Mouse (Mus musculus) intestine, embryonic 15.5 days (tissue): Measurements from ENCODE around the gene Sema4f. TPM values are rescaled to one million over a fixed set of nuclear protein-coding genes. Genes with fewer than 3 reads are reported as not detected.

ENCODE experiments used
- ATAC-seq: fragments of 200-750 bp; cut with Nextera tagmentation; 2 replicates; pipeline ENCODE4 v1.8.0; 2017; ENCODE audit warnings: moderate TSS enrichment, moderate library complexity
- H3K27ac ChIP-seq: fragments of 300-500 bp; sonication (generic); 2 replicates; pipeline ENCODE4 v1.5.1; 2015; ENCODE audit warnings: mild to moderate bottlenecking, inconsistent platforms
- H3K27me3 ChIP-seq: fragments of 300-500 bp; sonication (generic); replicated peaks from 2 replicates; pipeline ENCODE4 v1.6.1; 2015; ENCODE audit warnings: inconsistent platforms
- H3K36me3 ChIP-seq: fragments of 300-500 bp; sonication (generic); 2 replicates; pipeline ENCODE4 v1.6.1; 2015; ENCODE audit warnings: inconsistent platforms
- H3K4me1 ChIP-seq: fragments of 300-500 bp; sonication (generic); replicated peaks from 2 replicates; pipeline ENCODE4 v1.6.1; 2015; ENCODE audit warnings: inconsistent platforms
- H3K4me2 ChIP-seq: fragments of 300-500 bp; sonication (generic); replicated peaks from 2 replicates; pipeline ENCODE4 v1.6.1; 2015; ENCODE audit warnings: mild to moderate bottlenecking, inconsistent platforms
- H3K4me3 ChIP-seq: fragments of 300-500 bp; sonication (generic); replicated peaks from 2 replicates; pipeline ENCODE4 v1.5.1; 2015; ENCODE audit warnings: inconsistent platforms
- H3K9ac ChIP-seq: fragments of 300-500 bp; sonication (generic); 2 replicates; pipeline ENCODE4 v1.6.1; 2015; ENCODE audit warnings: inconsistent platforms
- H3K9me3 ChIP-seq: fragments of 300-500 bp; sonication (generic); 2 replicates; pipeline ENCODE4 v1.6.1; 2016; ENCODE audit warnings: inconsistent platforms
- WGBS: fragments of 180-500 bp; shearing (Covaris S2); methylation state at CpG from one replicate; pipeline ENCODE4 v1.1.7; 2015; 5-methylcytosine and 5-hydroxymethylcytosine counted together
- polyA plus RNA-seq: library from polyadenylated mRNA; unstranded; fragments of >200 nt; fragmentation: Nextera tagmentation; extraction: Ambion mirVana; gene quantifications from 2 replicates; pipeline ENCODE4 v1.2.1, GENCODE M21; 2015

The Sema4f gene
- polyA plus RNA-seq, 1 experiment from 2014 or later: 1.7 TPM

- Histone ChIP-seq H3K4me3 (no peak overlapping the region), H3K36me3 (no peaks in the 10 kb centered on the region), H3K9me3 (no peaks in the 10 kb centered on the region), H3K4me1 (no peaks in the 10 kb centered on the region), H3K4me2 (no peak overlapping the region), H3K27ac (no peak overlapping the region), H3K27me3 (no peaks in the 10 kb centered on the region), H3K9ac (no peak overlapping the region)
- ATAC-seq: no peak
- WGBS: 84% methylated on average over 7 of the region's 7 CpGs
Observed at GRCm38 (mm10) chr6:82926528-82926927, 13.0 kb downstream of the Sema4f start.

DNA sequence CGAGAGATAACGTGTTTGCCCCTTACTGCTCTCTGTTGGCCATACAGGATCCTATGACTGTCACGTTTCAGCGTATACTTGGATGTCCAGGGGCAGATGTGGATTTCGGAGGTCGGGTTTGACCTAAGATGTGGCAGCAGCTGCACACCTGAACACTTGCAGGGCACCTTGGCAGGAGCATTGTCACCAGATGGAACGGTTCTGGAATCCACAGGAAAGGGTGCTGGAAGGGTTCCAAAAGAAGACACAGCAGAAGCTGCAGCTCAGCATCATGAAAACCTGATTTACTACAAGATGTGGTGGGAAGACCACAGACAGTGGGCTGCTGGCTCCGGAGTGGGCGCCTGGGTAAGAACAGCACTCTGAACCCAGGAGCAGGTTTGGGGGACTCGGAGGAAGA lies 13.5 kb downstream of the Sema4f start:
- ATAC-seq: no peak
- WGBS: 73% methylated on average over 10 of the region's 10 CpGs

GRCm38 (mm10) chr6:82925005-82925404 lies 14.6 kb downstream of the Sema4f start:
- H3K36me3 ChIP-seq: no peaks in the 10 kb centered on the region
- H3K4me1 ChIP-seq: no peaks in the 10 kb centered on the region
- WGBS: 56% methylated on average over 3 of the region's 3 CpGs
- no peak overlapping the region for H3K4me2 ChIP-seq
- no peak overlapping the region for H3K4me3 ChIP-seq
- no peaks in the 10 kb centered on the region for H3K27me3 ChIP-seq
- H3K9me3 ChIP-seq: no peaks in the 10 kb centered on the region
- H3K27ac ChIP-seq: no peak overlapping the region
- ATAC-seq: no peak
- H3K9ac ChIP-seq: no peak overlapping the region

More for the DNA sequence above, 13.5 kb downstream of the Sema4f start:
- Histone ChIP-seq H3K9ac (no peak overlapping the region), H3K4me1 (no peaks in the 10 kb centered on the region), H3K9me3 (no peaks in the 10 kb centered on the region), H3K4me3 (no peak overlapping the region), H3K36me3 (no peaks in the 10 kb centered on the region), H3K27ac (no peak overlapping the region), H3K4me2 (no peak overlapping the region), H3K27me3 (no peaks in the 10 kb centered on the region)

DNA sequence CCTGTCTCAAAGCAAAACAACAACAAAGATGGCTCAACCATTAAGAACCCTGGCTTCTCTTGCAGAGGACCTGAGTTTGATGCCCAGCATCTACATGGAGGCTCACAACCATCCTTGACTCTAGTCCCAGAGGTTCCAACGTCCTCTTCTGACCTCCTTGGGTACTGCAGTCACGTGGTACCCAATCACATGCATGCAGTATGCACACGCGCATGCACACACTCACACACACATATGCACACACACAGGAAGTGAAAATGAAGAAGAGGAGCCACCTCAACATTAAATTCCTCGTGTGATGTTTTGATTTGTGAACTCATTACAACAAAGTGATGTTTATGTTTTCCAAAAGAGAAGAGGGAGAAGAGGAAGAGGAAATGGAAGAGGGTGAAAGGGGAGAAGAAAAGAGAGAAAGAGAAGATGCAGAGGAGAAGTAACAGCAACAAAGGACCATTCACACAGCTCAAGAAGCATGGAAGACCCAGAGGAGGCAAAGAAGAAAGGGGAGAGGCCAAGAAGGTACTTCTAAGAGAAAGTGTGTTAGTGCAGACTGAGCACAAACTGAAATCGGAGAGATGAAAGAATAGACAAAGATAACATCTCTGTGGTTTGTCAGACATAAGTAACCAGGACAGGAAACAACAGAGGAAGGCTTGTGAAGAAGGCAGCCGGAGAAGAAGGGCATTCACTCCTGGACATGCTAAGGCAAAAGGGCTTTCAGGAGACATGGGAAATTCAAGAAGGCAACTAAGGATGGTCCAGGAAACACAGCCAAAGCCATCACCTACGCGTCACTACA lies 17.9 kb downstream of the Sema4f start:
- no peak overlapping the region for H3K9ac ChIP-seq
- no peak overlapping the region for H3K4me2 ChIP-seq
- H3K4me3 ChIP-seq: no peak overlapping the region
- ATAC-seq: no peak
- no peaks in the 10 kb centered on the region for H3K36me3 ChIP-seq
- 70% methylated on average over 9 of the region's 9 CpGs for WGBS
- no peaks in the 10 kb centered on the region for H3K9me3 ChIP-seq
- H3K27ac ChIP-seq: no peak overlapping the region
- H3K27me3 ChIP-seq: no peaks in the 10 kb centered on the region
- H3K4me1 ChIP-seq: no peaks in the 10 kb centered on the region

DNA sequence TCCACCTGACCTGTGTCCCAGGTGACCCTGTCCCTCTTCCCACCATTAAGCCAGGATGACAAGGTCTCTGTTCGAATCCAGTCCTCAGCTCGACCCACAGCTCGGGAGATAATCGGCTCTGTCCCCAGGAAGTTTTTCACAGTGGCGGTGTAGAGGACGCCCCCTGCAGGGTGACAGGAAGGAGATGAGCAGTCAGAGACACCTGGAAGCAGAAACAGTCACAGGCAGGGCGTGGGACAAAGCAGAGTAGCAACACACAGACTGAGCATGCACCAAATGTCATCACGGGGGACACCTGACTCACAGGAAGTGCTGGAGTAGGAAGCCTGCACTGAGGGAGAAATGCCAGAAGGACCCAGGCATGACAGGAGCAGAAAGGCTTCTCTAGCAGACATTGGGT lies 20.0 kb downstream of the Sema4f start:
- Histone ChIP-seq H3K4me1 (no peaks in the 10 kb centered on the region), H3K36me3 (no peaks in the 10 kb centered on the region), H3K4me2 (no peak overlapping the region), H3K27ac (no peak overlapping the region), H3K9ac (no peak overlapping the region), H3K4me3 (no peak overlapping the region), H3K9me3 (no peaks in the 10 kb centered on the region), H3K27me3 (no peaks in the 10 kb centered on the region)
- 64% methylated on average over 8 of the region's 8 CpGs for WGBS
- ATAC-seq: no peak

DNA sequence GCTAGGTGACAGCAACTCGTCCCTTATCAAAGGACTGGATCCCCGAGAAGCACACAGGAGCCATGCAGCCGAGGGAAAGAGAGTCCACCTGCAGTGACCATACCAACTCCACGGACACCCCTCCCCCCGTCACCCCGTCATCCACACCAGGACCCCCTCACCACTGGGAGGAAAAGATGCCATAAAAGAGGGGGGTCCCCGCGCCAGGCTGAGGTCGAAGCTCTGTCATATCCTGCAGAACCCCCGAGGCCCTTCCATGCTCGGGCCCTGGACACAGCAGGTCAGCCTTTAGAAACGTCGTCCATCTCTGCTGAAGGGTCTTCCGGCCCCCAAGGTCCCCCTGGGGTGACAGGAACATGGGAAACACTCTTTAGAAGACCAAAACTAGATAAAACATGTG lies 21.2 kb downstream of the Sema4f start:
- ATAC-seq: no peak
- Histone ChIP-seq H3K4me1 (no peaks in the 10 kb centered on the region), H3K4me3 (no peak overlapping the region), H3K27ac (no peak overlapping the region), H3K4me2 (no peak overlapping the region), H3K9me3 (no peaks in the 10 kb centered on the region), H3K9ac (no peak overlapping the region), H3K27me3 (no peaks in the 10 kb centered on the region), H3K36me3 (no peaks in the 10 kb centered on the region)
- WGBS: 82% methylated on average over 14 of the region's 14 CpGs

- H3K4me2 ChIP-seq: no peak overlapping the region
- no peak overlapping the region for H3K9ac ChIP-seq
- H3K4me3 ChIP-seq: no peak overlapping the region
- H3K9me3 ChIP-seq: no peaks in the 10 kb centered on the region
- ATAC-seq: peak; percentile 62; the same call in 1 of the 2 replicates
- no peaks in the 10 kb centered on the region for H3K4me1 ChIP-seq
- H3K27ac ChIP-seq: no peak overlapping the region
- no peaks in the 10 kb centered on the region for H3K27me3 ChIP-seq
- 18% methylated on average over 8 of the region's 8 CpGs for WGBS
- H3K36me3 ChIP-seq: no peaks in the 10 kb centered on the region
Observed at GRCm38 (mm10) chr6:82917778-82918129, 21.8 kb downstream of the Sema4f start.

GRCm38 (mm10) chr6:82917076-82917777 lies 22.3 kb downstream of the Sema4f start:
- no peaks in the 10 kb centered on the region for H3K36me3 ChIP-seq
- WGBS: 74% methylated on average over 26 of the region's 26 CpGs
- 0 out of 2 replicates have a peak, but pooled peaks have one; percentile 50 for ATAC-seq
- no peak overlapping the region for H3K27ac ChIP-seq
- H3K4me3 ChIP-seq: no peak overlapping the region
- H3K4me1 ChIP-seq: no peaks in the 10 kb centered on the region
- H3K27me3 ChIP-seq: no peaks in the 10 kb centered on the region
- no peak overlapping the region for H3K4me2 ChIP-seq
- H3K9me3 ChIP-seq: no peaks in the 10 kb centered on the region
- H3K9ac ChIP-seq: no peak overlapping the region

GRCm38 (mm10) chr6:82916459-82916858 lies 23.1 kb downstream of the Sema4f start:
- no peaks in the 10 kb centered on the region for H3K9me3 ChIP-seq
- H3K4me3 ChIP-seq: no peak overlapping the region
- no peaks in the 10 kb centered on the region for H3K4me1 ChIP-seq
- no peak overlapping the region for H3K27ac ChIP-seq
- H3K4me2 ChIP-seq: no peak overlapping the region
- H3K36me3 ChIP-seq: no peaks in the 10 kb centered on the region
- no peak for ATAC-seq
- no peak overlapping the region for H3K9ac ChIP-seq
- whole genome bisulfite sequencing: 84% methylated on average over 4 of the region's 4 CpGs
- H3K27me3 ChIP-seq: no peaks in the 10 kb centered on the region

GRCm38 (mm10) chr6:82915889-82916288 lies 23.7 kb downstream of the Sema4f start:
- Histone ChIP-seq H3K4me1 (no peaks in the 10 kb centered on the region), H3K9me3 (no peaks in the 10 kb centered on the region), H3K36me3 (no peaks in the 10 kb centered on the region), H3K4me3 (no peak overlapping the region), H3K27me3 (no peaks in the 10 kb centered on the region), H3K27ac (no peak overlapping the region), H3K4me2 (no peak overlapping the region), H3K9ac (no peak overlapping the region)
- no peak for ATAC-seq
- WGBS: 35% methylated on average over 3 of the region's 3 CpGs

DNA sequence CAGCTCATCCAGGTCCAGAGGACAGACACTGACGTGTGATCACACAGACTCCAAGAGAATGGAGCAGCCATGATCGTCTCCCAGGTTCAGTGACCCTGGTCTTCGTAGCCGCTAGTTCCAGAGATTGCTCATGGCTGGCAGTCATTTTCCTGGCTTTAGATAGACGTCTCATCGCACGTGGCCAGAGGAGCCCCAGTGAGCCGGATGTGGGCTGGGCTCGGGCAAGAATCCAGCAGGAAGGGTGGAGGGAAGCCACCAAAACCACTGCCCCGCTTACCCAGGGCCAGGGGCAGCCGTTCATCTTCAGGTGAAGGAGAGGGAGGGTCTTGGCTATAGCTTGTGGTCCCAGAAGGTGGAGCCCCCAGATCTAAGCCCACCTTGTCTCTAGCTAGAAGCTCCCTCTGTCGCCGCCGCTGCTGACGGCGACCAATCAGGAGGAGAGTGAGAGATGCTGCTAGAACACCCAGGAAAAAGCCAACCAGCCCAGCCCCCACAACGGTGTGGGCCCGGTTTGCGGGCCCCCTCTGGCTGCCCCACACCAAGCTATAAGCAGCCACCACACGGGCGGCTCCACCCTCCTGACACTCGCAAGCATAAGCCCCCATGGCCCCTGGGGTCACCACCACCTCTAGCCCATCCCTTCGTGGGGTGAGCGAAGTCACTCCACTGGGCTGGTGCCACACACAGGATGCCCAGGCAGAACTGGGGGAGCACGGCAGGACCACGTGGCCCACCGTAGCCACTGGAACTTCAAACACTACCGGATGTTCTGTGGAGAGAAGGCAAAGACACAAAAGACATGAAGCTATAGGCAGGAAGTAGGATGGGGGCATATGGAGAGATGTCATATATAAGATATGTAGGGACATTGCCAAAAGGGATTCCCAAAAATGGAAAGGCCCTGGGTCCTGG lies 26.0 kb downstream of the Sema4f start:
- 77% methylated on average over 28 of the region's 28 CpGs for WGBS
- no peak overlapping the region for H3K4me3 ChIP-seq
- ATAC-seq: no peak
- H3K27ac ChIP-seq: no peak overlapping the region
- no peaks in the 10 kb centered on the region for H3K9me3 ChIP-seq
- no peak overlapping the region for H3K4me2 ChIP-seq
- no peaks in the 10 kb centered on the region for H3K36me3 ChIP-seq
- H3K9ac ChIP-seq: no peak overlapping the region
- no peaks in the 10 kb centered on the region for H3K4me1 ChIP-seq
- H3K27me3 ChIP-seq: no peaks in the 10 kb centered on the region

- Histone ChIP-seq H3K9ac (no peak overlapping the region), H3K4me3 (no peak overlapping the region), H3K4me1 (no peaks in the 10 kb centered on the region), H3K4me2 (no peak overlapping the region), H3K27ac (no peak overlapping the region), H3K36me3 (no peaks in the 10 kb centered on the region), H3K9me3 (no peaks in the 10 kb centered on the region), H3K27me3 (no peaks in the 10 kb centered on the region)
- WGBS: 89% methylated on average over 5 of the region's 5 CpGs
- no peak for ATAC-seq
Observed at GRCm38 (mm10) chr6:82911303-82911702, 28.3 kb downstream of the Sema4f start.
